Comparison of ENCODE assay signal across 24 mouse cellular contexts in the genomic region with DNA sequence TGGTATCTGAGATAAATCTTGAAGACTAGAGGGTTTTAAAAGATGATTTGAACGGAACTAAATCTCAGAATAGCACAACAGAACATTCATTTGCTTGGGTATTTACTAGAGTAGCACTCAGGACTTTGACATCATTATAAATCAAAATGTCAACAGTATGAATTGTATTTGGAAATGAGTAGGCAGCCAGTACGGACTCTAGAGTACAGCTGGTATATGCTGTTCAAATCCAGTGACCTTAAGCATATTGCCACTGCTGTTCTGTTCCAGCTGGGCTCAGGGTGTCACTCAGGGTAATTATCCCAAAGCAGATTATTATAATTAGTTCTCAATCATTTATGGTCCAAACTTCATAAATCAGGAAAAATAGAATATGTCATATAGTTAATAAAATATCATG.
"Had no signal": no experiment of that assay in that cellular context is flagged by ENCODE, and none has a peak within 500 bp of the region (broad histone marks: within the 10 kb centered on the region; RNA-seq: fewer than 3 reads in every experiment).

No protein-coding gene starts in this region.

- H3K27ac ChIP-seq: liver, embryonic 13.5 days; liver, embryonic 15.5 days; lung, embryonic 15.5 days; macrophage; midbrain, embryonic 10.5 days; neural tube, embryonic 13.5 days; neural tube, embryonic 15.5 days; stomach, embryonic 15.5 days; stomach, postnatal 0 days had no signal

- H3K9ac ChIP-seq: liver, embryonic 13.5 days; liver, embryonic 15.5 days; liver, postnatal 0 days; lung, embryonic 15.5 days; neural tube, embryonic 13.5 days; neural tube, embryonic 15.5 days; stomach, embryonic 15.5 days had no signal

- H3K4me3 ChIP-seq: liver, embryonic 13.5 days; liver, embryonic 15.5 days; lung, embryonic 15.5 days; midbrain, embryonic 10.5 days; myocyte; neural tube, embryonic 13.5 days; neural tube, embryonic 15.5 days; stomach, embryonic 15.5 days had no signal

- H3K4me2 ChIP-seq: liver, embryonic 13.5 days; liver, embryonic 15.5 days; lung, embryonic 15.5 days; neural tube, embryonic 13.5 days; neural tube, embryonic 15.5 days; stomach, embryonic 15.5 days had no signal

- H3K9me3 ChIP-seq: liver, embryonic 13.5 days; liver, embryonic 15.5 days; lung, embryonic 15.5 days; midbrain, embryonic 10.5 days; neural tube, embryonic 13.5 days; neural tube, embryonic 15.5 days; stomach, embryonic 15.5 days had no signal

- H3K36me3 ChIP-seq: liver, embryonic 13.5 days; liver, embryonic 15.5 days; lung, embryonic 15.5 days; midbrain, embryonic 10.5 days; neural tube, embryonic 13.5 days; neural tube, embryonic 15.5 days; stomach, embryonic 15.5 days had no signal

- ATAC-seq: liver, postnatal 0 days; lung, postnatal 0 days; midbrain, embryonic 16.5 days had no signal

- H3K27me3 ChIP-seq: liver, embryonic 13.5 days; liver, embryonic 15.5 days; lung, embryonic 15.5 days; neural tube, embryonic 13.5 days; neural tube, embryonic 15.5 days; stomach, embryonic 15.5 days had no signal

- DNase-seq: liver, embryonic 13.5 days; liver, postnatal 0 days; lung, adult 2 months; lung, postnatal 14 days; lung, postnatal 36 days; midbrain, embryonic 14.5 days; right cerebral cortex, adult 18-20 months; right cerebral cortex, postnatal 25 days; right cerebral cortex, postnatal 4 days; spleen, adult 18-20 months; thymus, adult 2 months; thymus, postnatal 25 days; thymus, postnatal 4 days had no signal

- H3K4me1 ChIP-seq: liver, embryonic 13.5 days; liver, embryonic 15.5 days; lung, embryonic 15.5 days; midbrain, embryonic 10.5 days; neural tube, embryonic 13.5 days; neural tube, embryonic 15.5 days; stomach, embryonic 15.5 days had no signal
